Mouse (Mus musculus) layer of hippocampus, adult 8-10 months (tissue): ENCODE measurements around the gene P2ry13. TPM values are rescaled to one million over a fixed set of nuclear protein-coding genes. Genes with fewer than 3 reads are reported as not detected.
A peak's percentile ranks its signal among the peaks of the same experiment; 100 is the strongest.

Experiments
- DNase-seq, 2 experiments: peaks; one replicate each; pipeline ENCODE4 v3.0.0; 2022; ENCODE audit warnings: low spot score in 2 of 2
- total RNA-seq, 4 experiments: library from RNA; stranded (reverse); gene quantifications; 2 replicates each; pipeline ENCODE4 v1.2.4; 2022

The P2ry13 gene
- 10 to 100 TPM in 2 of 4 experiments, 1 to 10 TPM in 2; 7.7 to 23.9 (median 15.7) TPM for total RNA-seq

- no peak for DNase-seq
Measured at GRCm38 (mm10) chr3:59210727-59211126, at the start of gene P2ry13. P2ry13 (minus strand) TSS chr3:59210882.

GRCm38 (mm10) chr3:59257740-59258664 is 47.3 kb upstream of the P2ry13 start:
- DNase-seq: no peak

- DNase-seq: no peak
Measured at GRCm38 (mm10) chr3:59250454-59250853, 39.8 kb upstream of the P2ry13 start.

GRCm38 (mm10) chr3:59248031-59248430 is 37.3 kb upstream of the P2ry13 start:
- DNase-seq: no peak

GRCm38 (mm10) chr3:59243384-59243783 is 32.7 kb upstream of the P2ry13 start:
- peak; percentile 59 to 64 for DNase-seq

GRCm38 (mm10) chr3:59234878-59235277 is 24.2 kb upstream of the P2ry13 start:
- DNase-seq: no peak

GRCm38 (mm10) chr3:59230912-59231311 is 20.2 kb upstream of the P2ry13 start:
- peak; percentile 39 to 41 for DNase-seq

GRCm38 (mm10) chr3:59228730-59229551 is 18.3 kb upstream of the P2ry13 start:
- no peak for DNase-seq

GRCm38 (mm10) chr3:59227696-59228095 is 17.0 kb upstream of the P2ry13 start:
- DNase-seq: no peak

- no peak for DNase-seq
Measured at GRCm38 (mm10) chr3:59225411-59225810, 14.7 kb upstream of the P2ry13 start.

- no peak for DNase-seq
Measured at GRCm38 (mm10) chr3:59222303-59222702, 11.6 kb upstream of the P2ry13 start.

- no peak for DNase-seq
Measured at GRCm38 (mm10) chr3:59219326-59219725, 8.6 kb upstream of the P2ry13 start.

GRCm38 (mm10) chr3:59217211-59217610 is 6.5 kb upstream of the P2ry13 start:
- DNase-seq: no peak

GRCm38 (mm10) chr3:59212404-59212803 is 1.7 kb upstream of the P2ry13 start:
- no peak for DNase-seq

GRCm38 (mm10) chr3:59211784-59212183 is 1.1 kb upstream of the P2ry13 start:
- no peak for DNase-seq

- no peak for DNase-seq
Measured at GRCm38 (mm10) chr3:59210089-59210488, 593 bp downstream of the P2ry13 start.

- no peak for DNase-seq
Measured at GRCm38 (mm10) chr3:59208650-59209548, 1.8 kb downstream of the P2ry13 start.

- no peak for DNase-seq
Measured at GRCm38 (mm10) chr3:59205941-59206340, 4.7 kb downstream of the P2ry13 start.

GRCm38 (mm10) chr3:59204719-59205503 is 5.8 kb downstream of the P2ry13 start:
- DNase-seq: no peak

GRCm38 (mm10) chr3:59203802-59204520 is 6.7 kb downstream of the P2ry13 start:
- no peak for DNase-seq
